Comparison of ENCODE assay signal across 30 mouse cellular contexts in the genomic region with DNA sequence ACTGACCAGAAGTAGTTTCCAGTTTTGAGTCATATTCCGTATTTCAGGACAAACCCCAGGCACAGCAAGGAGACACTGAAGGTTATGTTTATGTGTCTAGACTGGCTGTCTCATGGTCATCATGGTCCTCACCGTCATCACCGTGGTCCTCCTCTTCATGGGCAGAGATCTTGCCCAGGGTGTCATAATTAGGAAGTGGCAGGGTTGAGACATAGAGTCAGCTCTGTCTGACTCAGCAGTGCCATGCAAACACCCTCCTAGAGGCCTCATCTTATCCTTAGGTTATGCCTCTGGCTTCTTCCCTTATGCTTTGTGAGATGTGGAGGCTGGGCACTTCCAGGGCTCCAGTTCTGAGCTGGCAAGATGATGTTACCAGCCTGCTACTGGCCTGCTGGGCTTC. TPM values are rescaled to one million over a fixed set of nuclear protein-coding genes. Genes with fewer than 3 reads are reported as not detected.
DNase-seq lines count a peak whose midpoint lies in the region; ATAC-seq and TF ChIP-seq lines count a peak whose summit lies in the region.
"Had no signal": no experiment of that assay in that cellular context is flagged by ENCODE, and none has a peak within 500 bp of the region (broad histone marks: within the 10 kb centered on the region; RNA-seq: fewer than 3 reads in every experiment).

No protein-coding gene starts in this region.

- no peak for TF ChIP-seq EP300 in lung, postnatal 0 days (IDR thresholded peaks at IDR 0.05)

- WGBS in lung, postnatal 0 days = 89% methylated on average over 3 of the region's 3 CpGs

- TF ChIP-seq POLR2A in bone marrow macrophage, adult 2 months (IDR thresholded peaks at IDR 0.05; ENCODE audit: borderline replicate concordance, low read depth, low read length) = 0 out of 2 replicates have a peak, but pooled peaks have one; percentile 38

- H3K4me1 ChIP-seq in lung, postnatal 0 days (ENCODE audit: insufficient read depth, low read depth, low read length) = no peaks in the 10 kb centered on the region
- peaks cover 35% of the 10 kb centered on the region for H3K4me1 ChIP-seq in bone marrow macrophage, adult 2 months (ENCODE audit: control insufficient read depth, insufficient read depth, low read length)
- H3K4me1 ChIP-seq in megakaryocyte, embryonic 14.5 days = peaks cover 26% of the 10 kb centered on the region
- H3K4me1 ChIP-seq: hindbrain, embryonic 12.5 days; lung, embryonic 15.5 days had no signal

- TF ChIP-seq CTCF in lung, postnatal 0 days (IDR thresholded peaks at IDR 0.05) = no peak
- no peak for TF ChIP-seq CTCF in bone marrow macrophage, adult 2 months (IDR thresholded peaks at IDR 0.05; ENCODE audit: low read depth, low read length)

- no peaks in the 10 kb centered on the region for H3K27me3 ChIP-seq in lung, postnatal 0 days (replicated peaks; ENCODE audit: insufficient read depth, low read length)
- H3K27me3 ChIP-seq in megakaryocyte, embryonic 14.5 days (replicated peaks) = peaks cover 3% of the 10 kb centered on the region
- H3K27me3 ChIP-seq: embryonic facial prominence, embryonic 12.5 days; heart, embryonic 15.5 days; hindbrain, embryonic 12.5 days; limb, embryonic 15.5 days; lung, embryonic 15.5 days had no signal

- no peak overlapping the region for H3K4me2 ChIP-seq in lung, postnatal 0 days (replicated peaks; ENCODE audit: low read depth, low read length)
- H3K4me2 ChIP-seq: embryonic facial prominence, embryonic 12.5 days; heart, embryonic 15.5 days; hindbrain, embryonic 12.5 days; limb, embryonic 15.5 days; lung, embryonic 15.5 days had no signal

- no peak overlapping the region for H3K27ac ChIP-seq in lung, postnatal 0 days (ENCODE audit: low read length)
- peak overlapping the region; percentile 68 for H3K27ac ChIP-seq in bone marrow macrophage, adult 2 months (ENCODE audit: insufficient read depth, low read depth, low read length)
- H3K27ac ChIP-seq: embryonic facial prominence, embryonic 12.5 days; gastrocnemius, adult 2 months; heart, embryonic 10.5 days; heart, embryonic 15.5 days; hindbrain, embryonic 12.5 days; limb, embryonic 10.5 days; limb, embryonic 15.5 days; liver, embryonic 14.5 days; lung, embryonic 15.5 days had no signal

- no peak overlapping the region for H3K9ac ChIP-seq in lung, postnatal 0 days (replicated peaks; ENCODE audit: low read depth)
- H3K9ac ChIP-seq: embryonic facial prominence, embryonic 12.5 days; heart, embryonic 15.5 days; hindbrain, embryonic 12.5 days; limb, embryonic 15.5 days; liver, embryonic 14.5 days; lung, embryonic 15.5 days had no signal

- no peak overlapping the region for H3K4me3 ChIP-seq in lung, postnatal 0 days (ENCODE audit: low read depth, low read length)
- no peak overlapping the region for H3K4me3 ChIP-seq in bone marrow macrophage, adult 2 months (ENCODE audit: insufficient read depth, low read length)
- H3K4me3 ChIP-seq in megakaryocyte, embryonic 14.5 days (replicated peaks) = peak overlapping the region; percentile 60
- H3K4me3 ChIP-seq: embryonic facial prominence, embryonic 12.5 days; gastrocnemius, adult 2 months; heart, embryonic 10.5 days; heart, embryonic 15.5 days; hindbrain, embryonic 12.5 days; limb, embryonic 10.5 days; limb, embryonic 15.5 days; lung, embryonic 15.5 days had no signal

- peak; percentile 26 for DNase-seq in lung, postnatal 0 days (ENCODE audit: low spot score)
- no peak for DNase-seq in lung, postnatal 10 days
- DNase-seq in urinary bladder, postnatal 10 days (ENCODE audit: low spot score) = no peak
- no peak for DNase-seq in adrenal gland, postnatal 25 days
- DNase-seq in left cerebral cortex, adult 8-10 months (ENCODE audit: low spot score in 2 of 2) = no peak
- DNase-seq: adrenal gland, adult 2 months; cerebellum, adult 11 months; cerebellum, adult 9-10 months; embryo, embryonic 11 days; gastrocnemius, adult 2 months; kidney, adult 9 months; kidney, postnatal 10 days; layer of hippocampus, postnatal 36 days; midbrain, embryonic 14.5 days; right cerebral cortex, adult 18-20 months; spleen, adult 18-20 months; thymus, postnatal 14 days had no signal

- H3K9me3 ChIP-seq in lung, postnatal 0 days (ENCODE audit: low read length) = no peaks in the 10 kb centered on the region
- no peaks in the 10 kb centered on the region for H3K9me3 ChIP-seq in megakaryocyte, embryonic 14.5 days
- H3K9me3 ChIP-seq: embryonic facial prominence, embryonic 12.5 days; heart, embryonic 10.5 days; heart, embryonic 15.5 days; limb, embryonic 10.5 days; limb, embryonic 15.5 days; lung, embryonic 15.5 days had no signal

- no peaks in the 10 kb centered on the region for H3K36me3 ChIP-seq in lung, postnatal 0 days (ENCODE audit: insufficient read depth, low read length)
- H3K36me3 ChIP-seq in megakaryocyte, embryonic 14.5 days (replicated peaks; ENCODE audit: low read length) = no peaks in the 10 kb centered on the region
- H3K36me3 ChIP-seq: embryonic facial prominence, embryonic 12.5 days; heart, embryonic 10.5 days; heart, embryonic 15.5 days; hindbrain, embryonic 12.5 days; limb, embryonic 10.5 days; limb, embryonic 15.5 days; lung, embryonic 15.5 days had no signal

- peak; percentile 37; the same call in 1 of the 2 replicates for ATAC-seq in lung, postnatal 0 days
- ATAC-seq: forebrain, embryonic 14.5 days; intestine, embryonic 16.5 days had no signal

RNA-seq across cellular contexts. Expression of a gene that starts 25.3 kb away (rescaled TPM):
- polyA plus RNA-seq in lung, postnatal 0 days (2015; fragmentation: Nextera tagmentation; extraction: Ambion mirVana) = 25.1 and 31.0 TPM in 2 replicates
- 113 and 116 TPM in 2 replicates for polyA plus RNA-seq in bone marrow macrophage, adult 2 months (2012; ENCODE audit: insufficient read depth, insufficient read length, missing spikeins)
- 3.8 and 26.0 TPM in 2 replicates for polyA plus RNA-seq in megakaryocyte, embryonic 14.5 days (2012; ENCODE audit: insufficient read depth, low replicate concordance)
- total RNA-seq in adrenal gland, postnatal 25 days (2021) = 38.9 and 55.6 TPM in 2 replicates
- 10 to 100 TPM; 27.0 to 37.2 (median 30.8) TPM for total RNA-seq in left cerebral cortex, adult 8-10 months (2022)

RNA-seq across cellular contexts. Expression of a gene that starts 48.8 kb away (rescaled TPM):
- 0.10 and 0.11 TPM in 2 replicates for polyA plus RNA-seq in lung, postnatal 0 days (2015; fragmentation: Nextera tagmentation; extraction: Ambion mirVana)
- 4.5 and 5.3 TPM in 2 replicates for polyA plus RNA-seq in bone marrow macrophage, adult 2 months (2012; ENCODE audit: insufficient read depth, insufficient read length, missing spikeins)
- polyA plus RNA-seq in megakaryocyte, embryonic 14.5 days (2012; ENCODE audit: insufficient read depth, low replicate concordance) = 0.13 TPM in 1 of 2 replicates, not detected in the other
- total RNA-seq in adrenal gland, postnatal 25 days (2021) = 0.14 and 0.18 TPM in 2 replicates
- total RNA-seq in left cerebral cortex, adult 8-10 months (2022) = 10 to 100 TPM; 74.3 to 92.0 (median 82.8) TPM
- total RNA-seq: heart, postnatal 25 days had no signal
